Mouse (Mus musculus) testis, adult 2 months (tissue): Measurements from ENCODE around the gene Lrmda. TPM values are rescaled to one million over a fixed set of nuclear protein-coding genes. Genes with fewer than 3 reads are reported as not detected.

ENCODE experiments used
- H3K27ac ChIP-seq: fragments of 200-500 bp; 2 replicates; pipeline ENCODE4 v1.5.1; 2012; ENCODE audit warnings: low read depth, low read length; ENCODE audit not compliant: control insufficient read depth, insufficient read depth
- H3K27me3 ChIP-seq: fragments of 200-500 bp; 2 replicates; pipeline ENCODE4 v1.6.1; 2012; ENCODE audit warnings: mild to moderate bottlenecking, low read length, moderate library complexity; ENCODE audit not compliant: control insufficient read depth, insufficient read depth
- H3K36me3 ChIP-seq: fragments of 200-500 bp; 2 replicates; pipeline ENCODE4 v1.6.1; 2012; ENCODE audit warnings: mild to moderate bottlenecking, low read length; ENCODE audit not compliant: control insufficient read depth, insufficient read depth
- H3K4me1 ChIP-seq: fragments of 200-500 bp; 2 replicates; pipeline ENCODE4 v1.6.1; 2012; ENCODE audit warnings: low read length; ENCODE audit not compliant: control insufficient read depth, insufficient read depth
- H3K4me3 ChIP-seq: fragments of 200-500 bp; 2 replicates; pipeline ENCODE4 v1.5.1; 2012; ENCODE audit warnings: low read depth, mild to moderate bottlenecking, low read length, moderate library complexity, mixed read lengths; ENCODE audit not compliant: control insufficient read depth
- CTCF ChIP-seq: fragments of 200-500 bp; IDR thresholded peaks from 2 replicates; pipeline ENCODE4 v1.5.1; 2012; ENCODE audit warnings: low read depth, mild to moderate bottlenecking, inconsistent platforms, low read length, moderate library complexity; ENCODE audit not compliant: control insufficient read depth, insufficient read depth, insufficient replicate concordance
- POLR2A ChIP-seq: fragments of 200-500 bp; IDR thresholded peaks from 2 replicates; pipeline ENCODE4 v1.6.1; 2012; ENCODE audit warnings: low read depth, mild to moderate bottlenecking, inconsistent platforms, low read length, moderate library complexity; ENCODE audit not compliant: control insufficient read depth
- polyA plus RNA-seq: library from polyadenylated mRNA; depleted of rRNA; stranded (reverse); fragments of >200 nt; gene quantifications from 2 replicates; pipeline ENCODE4 v1.2.3, GENCODE M21; 2012

Lrmda gene
- polyA plus RNA-seq, 1 experiment, result 2.1 TPM

GRCm38 (mm10) chr14:22144014-22144413, 124.5 kb downstream of the Lrmda start:
- Histone ChIP-seq H3K4me1 (no peaks in the 10 kb centered on the region; the same call in 1 of the 2 replicates), H3K4me3 (no peak overlapping the region), H3K27me3 (no peaks in the 10 kb centered on the region), H3K27ac (no peak overlapping the region), H3K36me3 (no peaks in the 10 kb centered on the region)
- TF ChIP-seq POLR2A (no peak), CTCF (no peak)

DNA sequence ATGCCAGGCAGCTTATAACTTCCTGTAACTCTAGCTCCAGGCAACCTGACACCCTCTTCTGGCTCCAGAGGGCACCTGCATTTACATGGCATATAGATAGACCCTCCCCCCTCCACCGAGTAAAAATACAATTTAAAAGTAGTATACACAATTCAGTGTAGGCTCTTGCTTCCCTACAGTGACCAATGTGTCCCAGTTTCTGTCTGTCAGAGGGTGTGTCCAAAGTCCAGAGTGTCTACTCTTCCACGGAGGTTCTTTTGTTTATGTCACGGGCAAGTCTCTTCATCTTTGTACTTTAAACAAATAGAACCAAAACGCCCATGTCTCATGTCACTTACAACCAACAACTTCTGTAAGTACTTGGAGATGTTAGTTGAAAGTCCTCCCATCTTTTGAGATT, 126.4 kb downstream of the Lrmda start:
- Histone ChIP-seq H3K4me3 (no peak overlapping the region), H3K36me3 (no peaks in the 10 kb centered on the region), H3K4me1 (no peaks in the 10 kb centered on the region; the same call in 1 of the 2 replicates), H3K27ac (no peak overlapping the region), H3K27me3 (no peaks in the 10 kb centered on the region)
- no peak for TF ChIP-seq CTCF
- no peak for TF ChIP-seq POLR2A

DNA sequence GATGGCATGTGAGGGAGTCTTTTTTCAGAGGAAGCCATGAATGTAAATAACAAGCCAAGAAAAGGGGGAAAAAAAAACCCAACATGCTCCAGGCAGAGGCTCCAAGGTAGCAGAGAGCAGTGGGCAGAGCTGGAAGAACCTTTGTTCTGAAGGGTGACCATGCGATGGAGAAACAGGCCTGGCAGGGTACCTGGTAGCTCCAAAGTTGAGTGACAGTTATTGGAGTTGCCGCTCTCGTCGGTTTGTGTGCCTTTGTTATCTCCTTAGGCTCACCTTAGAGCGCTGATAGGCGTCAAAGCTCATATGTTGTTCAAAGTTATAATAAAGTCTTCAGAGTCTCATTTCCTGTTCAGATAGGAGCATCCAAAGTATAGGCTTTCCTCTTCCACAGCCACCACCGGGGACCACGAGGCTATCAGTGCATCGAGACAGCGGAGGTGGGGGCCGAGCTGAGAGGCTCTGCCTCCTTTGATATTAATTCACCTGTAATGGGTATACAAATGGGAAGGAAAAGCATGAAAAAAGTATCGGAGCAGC, 127.1 kb downstream of the Lrmda start:
- TF ChIP-seq POLR2A, result no peak
- no peak for TF ChIP-seq CTCF
- no peak overlapping the region for H3K27ac ChIP-seq
- peak overlapping the region; percentile 22; the same call in 1 of the 2 replicates for H3K4me3 ChIP-seq
- H3K27me3 ChIP-seq, result no peaks in the 10 kb centered on the region
- no peaks in the 10 kb centered on the region for H3K36me3 ChIP-seq
- H3K4me1 ChIP-seq, result no peaks in the 10 kb centered on the region; the same call in 1 of the 2 replicates

GRCm38 (mm10) chr14:22147341-22148024, 128.0 kb downstream of the Lrmda start:
- no peak for TF ChIP-seq CTCF
- no peak for TF ChIP-seq POLR2A
- Histone ChIP-seq H3K27ac (no peak overlapping the region), H3K4me1 (no peaks in the 10 kb centered on the region; the same call in 1 of the 2 replicates), H3K4me3 (no peak overlapping the region), H3K27me3 (no peaks in the 10 kb centered on the region), H3K36me3 (no peaks in the 10 kb centered on the region)

GRCm38 (mm10) chr14:22152701-22153100, 133.2 kb downstream of the Lrmda start:
- H3K4me3 ChIP-seq, result no peak overlapping the region
- H3K27ac ChIP-seq, result no peak overlapping the region
- no peaks in the 10 kb centered on the region; the same call in 1 of the 2 replicates for H3K4me1 ChIP-seq
- no peak for TF ChIP-seq CTCF
- H3K27me3 ChIP-seq, result no peaks in the 10 kb centered on the region
- H3K36me3 ChIP-seq, result no peaks in the 10 kb centered on the region

- Histone ChIP-seq H3K4me3 (no peak overlapping the region), H3K36me3 (no peaks in the 10 kb centered on the region), H3K27me3 (no peaks in the 10 kb centered on the region), H3K27ac (no peak overlapping the region), H3K4me1 (no peaks in the 10 kb centered on the region; the same call in 1 of the 2 replicates)
- TF ChIP-seq CTCF (no peak), POLR2A (no peak)
Measured at GRCm38 (mm10) chr14:22154096-22154495, 134.6 kb downstream of the Lrmda start.

DNA sequence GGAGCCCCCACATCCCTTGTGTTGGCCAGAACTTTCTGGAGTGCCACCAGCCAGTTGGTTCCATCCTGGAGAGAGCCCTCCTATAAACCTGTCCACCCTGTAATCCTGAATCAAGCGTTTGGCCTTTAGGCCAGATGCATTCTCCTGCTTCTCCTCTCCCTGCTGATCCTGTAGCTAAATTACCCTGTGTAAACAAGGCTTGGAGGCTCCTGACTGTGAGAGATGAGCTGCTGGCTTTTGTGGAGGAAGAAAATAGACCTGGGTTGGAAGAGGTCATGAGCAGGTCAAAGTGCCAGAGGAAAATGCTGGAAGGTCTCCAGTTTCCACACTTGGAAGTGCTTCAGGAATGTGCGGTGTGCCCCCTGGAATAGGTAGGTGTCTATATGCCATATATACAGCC, 135.5 kb downstream of the Lrmda start:
- no peaks in the 10 kb centered on the region for H3K36me3 ChIP-seq
- no peak overlapping the region for H3K27ac ChIP-seq
- H3K4me1 ChIP-seq, result no peaks in the 10 kb centered on the region; the same call in 1 of the 2 replicates
- TF ChIP-seq CTCF (no peak), POLR2A (no peak)
- no peak overlapping the region for H3K4me3 ChIP-seq
- no peaks in the 10 kb centered on the region for H3K27me3 ChIP-seq

DNA sequence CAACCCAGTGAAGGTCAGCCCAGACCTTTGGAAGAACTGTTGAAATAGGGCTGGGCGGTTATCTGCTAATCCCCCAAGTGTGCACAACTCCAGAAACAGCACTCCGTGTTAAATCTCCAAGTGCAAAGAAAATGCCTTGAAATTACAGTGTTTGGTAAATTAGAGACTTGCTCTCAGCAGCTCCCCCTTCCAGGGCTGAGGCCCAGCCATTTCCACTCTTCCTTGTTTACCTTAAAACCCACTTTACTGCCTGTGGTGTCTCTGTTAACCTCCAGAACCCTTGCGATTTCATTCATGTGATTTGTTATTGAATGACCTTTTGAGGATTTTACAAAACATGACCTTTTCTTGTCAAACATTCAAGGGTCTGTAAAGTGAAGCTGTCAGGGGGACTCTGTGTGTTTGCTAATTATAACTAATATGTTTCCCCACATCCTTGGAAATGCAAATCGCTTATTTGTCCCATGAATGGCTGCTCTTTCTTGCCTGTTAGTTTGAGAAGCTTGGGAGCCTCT, 136.1 kb downstream of the Lrmda start:
- H3K27ac ChIP-seq, result no peak overlapping the region
- H3K36me3 ChIP-seq, result no peaks in the 10 kb centered on the region
- TF ChIP-seq CTCF, result no peak
- no peak for TF ChIP-seq POLR2A
- H3K4me1 ChIP-seq, result no peaks in the 10 kb centered on the region; the same call in 1 of the 2 replicates
- no peak overlapping the region for H3K4me3 ChIP-seq
- H3K27me3 ChIP-seq, result no peaks in the 10 kb centered on the region
